22 mouse cellular contexts compared by ENCODE assay signal in genomic region chr3:75895075-75895474, GRCm38 (mm10).
"Had no signal": no experiment of that assay in that cellular context is flagged by ENCODE, and none has a peak within 500 bp of the region (broad histone marks: within the 10 kb centered on the region; RNA-seq: fewer than 3 reads in every experiment).

No protein-coding gene starts in this region.

- H3K4me3 ChIP-seq: liver, embryonic 15.5 days; lung, embryonic 15.5 days; megakaryocyte, embryonic 14.5 days; midbrain, embryonic 13.5 days; myocyte; neural tube, embryonic 13.5 days; neural tube, embryonic 15.5 days had no signal

- H3K9me3 ChIP-seq: liver, embryonic 15.5 days; lung, embryonic 15.5 days; megakaryocyte, embryonic 14.5 days; midbrain, embryonic 13.5 days; neural tube, embryonic 13.5 days; neural tube, embryonic 15.5 days had no signal

- H3K9ac ChIP-seq: liver, embryonic 15.5 days; liver, postnatal 0 days; lung, embryonic 15.5 days; midbrain, embryonic 13.5 days; neural tube, embryonic 13.5 days; neural tube, embryonic 15.5 days had no signal

- ATAC-seq: liver, postnatal 0 days; lung, postnatal 0 days; midbrain, embryonic 13.5 days; midbrain, embryonic 16.5 days had no signal

- DNase-seq: liver, postnatal 0 days; lung, adult 2 months; lung, postnatal 14 days; lung, postnatal 36 days; retina, postnatal 1 day; right cerebral cortex, postnatal 25 days; right cerebral cortex, postnatal 4 days; spleen, adult 18-20 months; thymus, adult 2 months; thymus, postnatal 25 days; thymus, postnatal 4 days had no signal

- H3K4me2 ChIP-seq: liver, embryonic 15.5 days; lung, embryonic 15.5 days; midbrain, embryonic 11.5 days; midbrain, embryonic 13.5 days; neural tube, embryonic 13.5 days; neural tube, embryonic 15.5 days had no signal

- H3K4me1 ChIP-seq: liver, embryonic 15.5 days; lung, embryonic 15.5 days; megakaryocyte, embryonic 14.5 days; midbrain, embryonic 13.5 days; neural tube, embryonic 13.5 days; neural tube, embryonic 15.5 days had no signal

- H3K27ac ChIP-seq: liver, embryonic 15.5 days; lung, embryonic 15.5 days; macrophage; midbrain, embryonic 13.5 days; neural tube, embryonic 13.5 days; neural tube, embryonic 15.5 days had no signal

- H3K27me3 ChIP-seq: liver, embryonic 15.5 days; lung, embryonic 15.5 days; megakaryocyte, embryonic 14.5 days; midbrain, embryonic 13.5 days; neural tube, embryonic 13.5 days; neural tube, embryonic 15.5 days had no signal
